Mouse (Mus musculus) bone marrow macrophage, adult 2 months (primary cell): ENCODE measurements around the gene Cidec.

Experiments
- CTCF ChIP-seq: IDR thresholded peaks from 2 replicates; pipeline ENCODE4 v1.5.1; 2012; ENCODE audit warnings: low read depth, mild to moderate bottlenecking, low read length, moderate library complexity
- POLR2A ChIP-seq: IDR thresholded peaks from 2 replicates; pipeline ENCODE4 v1.6.1; 2012; ENCODE audit warnings: mild to moderate bottlenecking, low read depth, low read length, borderline replicate concordance

DNA sequence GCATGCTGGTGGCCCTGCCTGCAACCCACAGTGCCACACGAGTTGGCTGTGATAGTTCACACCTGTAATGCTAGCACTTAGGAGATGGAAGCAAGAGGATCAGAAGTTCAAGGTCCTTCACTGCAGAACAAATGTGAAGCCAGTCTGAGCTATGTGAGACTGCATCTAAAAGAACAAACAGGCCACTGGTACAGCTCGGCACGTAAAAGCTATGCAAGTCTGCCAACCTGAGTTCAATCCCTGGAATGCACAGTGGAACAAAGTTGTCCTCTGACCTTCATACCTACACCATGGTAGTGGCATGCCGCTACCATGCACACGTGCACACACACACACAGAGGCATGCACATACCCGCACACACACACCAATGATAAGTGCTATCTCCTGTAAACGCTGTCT, 11.4 kb downstream of the Cidec start:
- TF ChIP-seq CTCF (no peak), POLR2A (no peak)
